10 mouse cellular contexts compared by ENCODE assay signal in genomic region chr11:119081148-119081838, GRCm38 (mm10). TPM values are rescaled to one million over a fixed set of nuclear protein-coding genes. Genes with fewer than 3 reads are reported as not detected.
DNase-seq lines count a peak whose midpoint lies in the region; ATAC-seq and TF ChIP-seq lines count a peak whose summit lies in the region.
"Had no signal": no experiment of that assay in that cellular context is flagged by ENCODE, and none has a peak within 500 bp of the region (broad histone marks: within the 10 kb centered on the region; RNA-seq: fewer than 3 reads in every experiment).

No protein-coding gene starts in this region.

- WGBS in heart, embryonic 10.5 days = 23% methylated on average over 47 of the region's 47 CpGs
- WGBS in hindbrain, embryonic 10.5 days = 7% methylated on average over 47 of the region's 47 CpGs
- WGBS in midbrain, embryonic 15.5 days = 28% methylated on average over 46 of the region's 47 CpGs

- no peaks in the 10 kb centered on the region for H3K9me3 ChIP-seq in heart, embryonic 10.5 days
- no peaks in the 10 kb centered on the region for H3K9me3 ChIP-seq in hindbrain, embryonic 10.5 days
- H3K9me3 ChIP-seq in midbrain, embryonic 15.5 days = no peaks in the 10 kb centered on the region

- H3K4me3 ChIP-seq in heart, embryonic 10.5 days = peak overlapping the region; percentile 31
- H3K4me3 ChIP-seq in hindbrain, embryonic 10.5 days = peak overlapping the region; percentile 29
- H3K4me3 ChIP-seq in midbrain, embryonic 15.5 days = peak overlapping the region; percentile 15

- H3K27ac ChIP-seq in heart, embryonic 10.5 days = peak overlapping the region; percentile 8; the same call in 1 of the 2 replicates
- H3K27ac ChIP-seq in hindbrain, embryonic 10.5 days = no peak overlapping the region
- H3K27ac ChIP-seq in midbrain, embryonic 15.5 days = no peak overlapping the region

- no peak for DNase-seq in heart, embryonic 10.5 days (ENCODE audit: low spot score)
- no peak for DNase-seq in heart, adult 9 months (ENCODE audit: low spot score in 2 of 2)
- DNase-seq in brain, embryonic 14.5 days (ENCODE audit: low read depth) = peak; percentile 31
- DNase-seq in hindbrain, embryonic 10.5 days (ENCODE audit: low spot score) = peak; percentile 50
- no peak for DNase-seq in spleen, postnatal 4 days (ENCODE audit: low spot score in 2 of 2)
- no peak for DNase-seq in frontal cortex, adult 2 months (ENCODE audit: extremely low spot score in 1 of 2, low spot score in 1 of 2)
- DNase-seq: gastrocnemius, postnatal 36 days; layer of hippocampus, adult 9-11 months had no signal

- ATAC-seq in midbrain, embryonic 15.5 days (replicated peaks) = no peak
- no peak for ATAC-seq in inflammation-experienced regulatory T-cells, adult 6 months

- H3K9ac ChIP-seq in midbrain, embryonic 15.5 days = no peak overlapping the region

- peaks cover 75% of the 10 kb centered on the region for H3K27me3 ChIP-seq in heart, embryonic 10.5 days (ENCODE audit: insufficient read depth, poor library complexity, severe bottlenecking)
- H3K27me3 ChIP-seq in hindbrain, embryonic 10.5 days (ENCODE audit: insufficient read depth, poor library complexity, severe bottlenecking) = peaks cover 81% of the 10 kb centered on the region
- H3K27me3 ChIP-seq in midbrain, embryonic 15.5 days (replicated peaks) = peaks cover 10% of the 10 kb centered on the region

- H3K4me1 ChIP-seq in heart, embryonic 10.5 days = peaks cover 63% of the 10 kb centered on the region
- H3K4me1 ChIP-seq in hindbrain, embryonic 10.5 days (replicated peaks) = peaks cover 80% of the 10 kb centered on the region
- peaks cover 65% of the 10 kb centered on the region for H3K4me1 ChIP-seq in midbrain, embryonic 15.5 days

- peaks cover 28% of the 10 kb centered on the region for H3K36me3 ChIP-seq in heart, embryonic 10.5 days
- H3K36me3 ChIP-seq in hindbrain, embryonic 10.5 days = peaks cover 17% of the 10 kb centered on the region
- peaks cover 7% of the 10 kb centered on the region for H3K36me3 ChIP-seq in midbrain, embryonic 15.5 days (replicated peaks)

- TF ChIP-seq CTCF in brain, embryonic 14.5 days (IDR thresholded peaks at IDR 0.05; ENCODE audit: borderline replicate concordance, extremely low read depth, insufficient read depth, insufficient read length) = no peak

- TF ChIP-seq POLR2A in brain, embryonic 14.5 days (IDR thresholded peaks at IDR 0.05; ENCODE audit: borderline replicate concordance, extremely low read depth, insufficient read depth, insufficient read length, poor library complexity, severe bottlenecking) = no peak

- peak overlapping the region; percentile 94 for H3K4me2 ChIP-seq in midbrain, embryonic 15.5 days

RNA-seq across cellular contexts. Expression of gene Cbx4, which starts 4.7 kb away (rescaled TPM):
- polyA plus RNA-seq in heart, embryonic 10.5 days (2016; fragmentation: Nextera tagmentation; extraction: Ambion mirVana) = 8.9 and 9.0 TPM in 2 replicates
- 30.0 and 34.7 TPM in 2 replicates for polyA plus RNA-seq in brain, embryonic 14.5 days (2012; rRNA removed)
- polyA plus RNA-seq in hindbrain, embryonic 10.5 days (2016; fragmentation: Nextera tagmentation; extraction: Ambion mirVana) = 4.4 and 8.2 TPM in 2 replicates
- 23.7 and 24.7 TPM in 2 replicates for polyA plus RNA-seq in midbrain, embryonic 15.5 days (2015; fragmentation: Nextera tagmentation; extraction: Ambion mirVana)
- polyA plus RNA-seq in frontal cortex, adult 2 months (2012; rRNA removed) = 45.4 and 46.4 TPM in 2 replicates
- 1 to 10 TPM; 2.0 to 3.6 (median 2.3) TPM for polyA plus RNA-seq in inflammation-experienced regulatory T-cells, adult 6 months (2017; shearing (Covaris generic))

RNA-seq across cellular contexts. Expression of gene Cbx8, which starts 40.5 kb away (rescaled TPM):
- polyA plus RNA-seq in heart, embryonic 10.5 days (2016; fragmentation: Nextera tagmentation; extraction: Ambion mirVana) = 9.1 and 9.7 TPM in 2 replicates
- 6.5 and 10.4 TPM in 2 replicates for polyA plus RNA-seq in brain, embryonic 14.5 days (2012; rRNA removed)
- polyA plus RNA-seq in hindbrain, embryonic 10.5 days (2016; fragmentation: Nextera tagmentation; extraction: Ambion mirVana) = 11.2 and 13.0 TPM in 2 replicates
- polyA plus RNA-seq in midbrain, embryonic 15.5 days (2015; fragmentation: Nextera tagmentation; extraction: Ambion mirVana) = 9.6 and 9.7 TPM in 2 replicates
- 6.9 and 7.6 TPM in 2 replicates for polyA plus RNA-seq in frontal cortex, adult 2 months (2012; rRNA removed)
- polyA plus RNA-seq in inflammation-experienced regulatory T-cells, adult 6 months (2017; shearing (Covaris generic)) = 1 to 10 TPM; 6.5 to 7.6 (median 7.5) TPM

RNA-seq across cellular contexts. Expression of gene Cbx2, which starts 58.5 kb away (rescaled TPM):
- polyA plus RNA-seq in heart, embryonic 10.5 days (2016; fragmentation: Nextera tagmentation; extraction: Ambion mirVana) = 37.4 and 56.0 TPM in 2 replicates
- 30.0 and 40.1 TPM in 2 replicates for polyA plus RNA-seq in brain, embryonic 14.5 days (2012; rRNA removed)
- 86.6 and 112 TPM in 2 replicates for polyA plus RNA-seq in hindbrain, embryonic 10.5 days (2016; fragmentation: Nextera tagmentation; extraction: Ambion mirVana)
- polyA plus RNA-seq in midbrain, embryonic 15.5 days (2015; fragmentation: Nextera tagmentation; extraction: Ambion mirVana) = 17.6 and 19.6 TPM in 2 replicates
- polyA plus RNA-seq in frontal cortex, adult 2 months (2012; rRNA removed) = 2.8 and 3.3 TPM in 2 replicates
- 1 to 10 TPM in 2 of 3 experiments, under 1 TPM in 1; 0.83 to 1.6 (median 1.0) TPM for polyA plus RNA-seq in inflammation-experienced regulatory T-cells, adult 6 months (2017; shearing (Covaris generic))

Comparison
In these comparisons a context has a peak if more than half of its experiments do, and no peak if none do; other contexts are left out.
1. DNase-seq: peak in brain, embryonic 14.5 days (single experiment) and hindbrain, embryonic 10.5 days (single experiment); none in heart, embryonic 10.5 days (single experiment), heart, adult 9 months (0 of 2), spleen, postnatal 4 days (0 of 2) and frontal cortex, adult 2 months (0 of 2).
2. Peak in every context shown above with its lines, with median percentiles within 50 percentile points of each other: H3K4me3 ChIP-seq.